Mouse (Mus musculus): ENCODE measurements around the gene 4930590J08Rik.
"Not testable (repeated sequence)": the region's sequence is repeated elsewhere in the genome, so short reads cannot be mapped to it uniquely, and the experiment has no call there.

The 4930590J08Rik gene

GRCm38 (mm10) chr6:91902509-91902908 is at the start of gene 4930590J08Rik:
Gene 4930590J08Rik (plus strand): TSS chr6:91902809.
- DNase-seq (ENCODE audit: low read depth, low spot score), result not testable (repeated sequence)

DNA sequence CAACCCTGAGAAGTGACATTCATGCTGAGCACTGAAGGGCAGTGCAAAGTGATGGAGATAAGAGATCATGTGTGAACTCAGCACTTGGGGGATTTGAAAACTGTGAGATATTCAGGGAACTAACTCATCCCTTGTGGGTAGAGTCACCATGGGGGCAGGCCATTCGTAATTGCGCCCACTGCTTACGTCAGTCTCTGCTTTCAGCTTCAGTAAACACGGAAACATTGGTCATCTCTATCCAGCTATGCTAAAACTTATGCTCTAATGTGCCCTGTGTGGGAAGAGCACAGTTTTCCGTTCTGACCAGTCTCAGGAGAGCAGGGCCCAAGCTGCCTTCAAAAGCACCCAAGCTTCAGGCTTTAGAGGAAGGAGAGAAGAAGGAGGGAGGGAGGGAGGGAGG is 44.3 kb upstream of the 4930590J08Rik start:
- no peak for DNase-seq (ENCODE audit: low read depth, low spot score)

- DNase-seq (ENCODE audit: low read depth, low spot score), result no peak
These were observed 39.8 kb upstream of the 4930590J08Rik start for GRCm38 (mm10) chr6:91862848-91863247.

- DNase-seq (ENCODE audit: low read depth, low spot score), result no peak
These were observed 38.0 kb upstream of the 4930590J08Rik start for GRCm38 (mm10) chr6:91864595-91864994.

DNA sequence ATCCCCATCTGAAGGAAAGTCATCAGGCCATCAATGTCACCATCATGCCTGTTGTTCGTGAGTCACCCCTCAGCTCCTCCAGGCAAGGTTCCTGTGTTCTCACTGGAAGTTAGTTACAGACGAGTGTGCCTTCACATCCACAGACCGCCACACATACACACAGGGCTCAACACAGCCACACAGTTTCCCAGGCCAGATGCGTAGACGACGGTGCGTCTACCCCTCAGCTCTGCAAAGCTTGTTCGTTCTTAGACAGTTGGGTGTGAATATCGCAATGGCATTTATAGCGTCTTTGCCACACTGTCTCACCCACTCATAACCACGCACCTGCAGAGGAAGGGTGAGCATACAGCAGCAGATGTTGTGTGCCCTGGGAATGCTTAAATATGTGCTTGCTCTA is 37.0 kb upstream of the 4930590J08Rik start:
- no peak for DNase-seq (ENCODE audit: low read depth, low spot score)

GRCm38 (mm10) chr6:91868091-91868490 is 34.5 kb upstream of the 4930590J08Rik start:
- no peak for DNase-seq (ENCODE audit: low read depth, low spot score)

GRCm38 (mm10) chr6:91872781-91873180 is 29.8 kb upstream of the 4930590J08Rik start:
- DNase-seq (ENCODE audit: low read depth, low spot score), result no peak

DNA sequence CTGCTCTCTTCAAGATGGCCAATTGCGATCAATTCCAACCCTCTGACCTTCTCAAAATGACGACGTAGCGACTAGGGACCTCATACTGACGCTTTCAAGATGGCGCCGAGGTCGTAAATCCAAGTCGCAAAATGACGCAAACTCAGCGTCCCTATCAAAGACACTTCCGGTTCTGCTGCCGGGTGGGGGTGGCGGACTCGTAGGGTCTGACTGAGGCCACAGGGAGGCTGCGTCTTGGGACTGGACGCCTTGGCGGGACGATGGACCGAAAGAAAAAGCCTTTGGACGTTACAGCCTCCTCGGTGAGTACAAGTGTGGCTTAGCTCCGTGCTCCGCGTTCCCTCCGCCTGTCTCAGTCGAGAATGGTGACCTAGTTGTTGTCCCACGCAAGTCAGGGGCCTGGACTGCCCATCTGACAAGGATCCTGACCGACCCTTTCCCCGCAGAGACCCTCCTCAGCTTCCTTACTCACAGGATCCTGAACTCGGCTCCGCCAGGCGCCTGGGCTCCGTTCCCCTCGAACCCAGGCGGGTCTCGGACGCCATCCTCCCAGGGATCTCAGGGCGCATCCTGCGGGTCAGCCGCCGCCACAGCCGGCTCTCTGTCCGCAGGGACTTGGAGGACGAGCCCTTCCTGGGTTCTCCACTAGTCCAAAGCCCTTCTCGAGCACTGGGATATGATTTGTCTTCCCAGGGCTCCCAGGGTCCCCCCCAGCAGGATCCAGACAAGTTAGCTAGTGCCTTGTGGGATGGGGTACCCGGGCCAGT is 24.5 kb upstream of the 4930590J08Rik start, which contains the start of gene Ccdc174:
Ccdc174 (plus strand) TSS at position 169 of the 767 bp plus-strand sequence.
- peak; percentile 94 for DNase-seq (ENCODE audit: low read depth, low spot score)

GRCm38 (mm10) chr6:91883859-91884258 is 18.8 kb upstream of the 4930590J08Rik start:
- DNase-seq (ENCODE audit: low read depth, low spot score), result no peak

DNA sequence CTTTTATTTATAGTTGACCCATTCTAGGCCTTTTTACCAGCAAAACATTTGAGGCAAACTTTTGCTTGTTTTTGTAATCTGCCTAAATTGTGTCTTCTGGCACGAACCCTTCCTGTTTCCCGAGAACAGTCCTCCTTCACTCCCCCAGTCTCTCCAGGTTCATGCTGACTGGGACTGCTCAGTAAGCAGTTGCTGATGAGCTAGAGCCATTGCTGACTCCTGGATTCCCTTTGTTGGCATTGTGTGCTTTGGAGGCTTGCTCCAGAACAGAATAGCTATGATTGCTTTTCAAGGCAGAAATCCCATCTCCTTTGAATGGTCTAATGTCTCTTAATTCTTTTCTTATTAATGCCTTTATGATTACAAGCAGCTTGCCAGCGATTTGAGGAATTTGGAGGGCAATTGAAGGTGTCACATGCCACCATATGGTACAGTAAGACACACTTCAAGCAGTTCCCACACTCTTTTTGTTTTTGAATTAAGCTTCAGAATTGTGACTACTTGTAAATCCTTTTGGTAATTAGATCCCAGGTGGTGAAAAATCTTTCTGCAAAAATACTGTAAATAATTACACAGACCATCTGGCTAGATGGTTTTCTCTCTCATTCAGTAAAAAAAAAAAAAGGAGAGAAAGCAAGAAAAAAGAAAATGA is 13.2 kb upstream of the 4930590J08Rik start:
- no peak for DNase-seq (ENCODE audit: low read depth, low spot score)

DNA sequence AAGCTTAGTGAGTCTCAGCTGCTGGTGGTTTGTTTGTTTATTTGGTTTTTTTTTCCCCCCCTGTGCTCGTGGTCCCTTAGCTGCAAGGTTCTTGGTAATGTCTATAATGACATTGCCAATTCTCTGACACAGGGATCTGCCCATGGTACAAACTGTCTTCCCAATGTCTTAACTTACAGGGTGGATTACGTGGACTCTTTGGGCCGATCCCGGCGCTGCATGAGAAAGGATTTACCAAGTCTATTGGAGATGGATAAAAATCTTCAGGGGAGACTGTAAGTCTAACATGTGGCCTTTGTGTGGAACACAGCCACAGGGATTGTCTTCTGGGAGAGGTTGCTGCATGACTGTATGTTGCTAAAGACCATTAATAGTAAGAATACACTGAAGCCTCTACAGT is 12.0 kb upstream of the 4930590J08Rik start:
- no peak for DNase-seq (ENCODE audit: low read depth, low spot score)

DNA sequence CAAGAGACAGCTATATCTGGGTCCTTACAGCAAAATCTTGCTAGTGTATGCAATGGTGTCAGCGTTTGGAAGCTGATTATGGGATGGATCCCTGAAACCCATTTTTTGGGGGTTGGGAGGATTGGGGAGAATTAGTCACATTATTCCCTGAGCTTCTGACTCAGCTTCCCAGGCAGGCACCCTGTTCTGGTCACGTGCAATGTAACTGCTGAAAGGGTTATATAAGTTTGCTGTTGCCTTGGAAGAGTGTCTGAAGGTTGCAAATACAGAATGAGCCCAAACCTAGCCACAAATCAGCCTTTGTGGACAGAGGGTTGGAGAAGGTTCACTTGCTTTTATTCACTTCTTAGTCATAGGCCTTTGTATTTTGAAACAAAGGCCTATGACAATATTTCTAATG is 10.8 kb upstream of the 4930590J08Rik start:
- DNase-seq (ENCODE audit: low read depth, low spot score), result no peak

GRCm38 (mm10) chr6:91896783-91897182 is 5.8 kb upstream of the 4930590J08Rik start:
- DNase-seq (ENCODE audit: low read depth, low spot score), result no peak

GRCm38 (mm10) chr6:91901505-91901904 is 1.1 kb upstream of the 4930590J08Rik start:
- peak; percentile 58 for DNase-seq (ENCODE audit: low read depth, low spot score)

- no peak for DNase-seq (ENCODE audit: low read depth, low spot score)
These were observed 11.4 kb downstream of the 4930590J08Rik start for GRCm38 (mm10) chr6:91914011-91914410.

- DNase-seq (ENCODE audit: low read depth, low spot score), result no peak
These were observed 14.7 kb downstream of the 4930590J08Rik start for GRCm38 (mm10) chr6:91917286-91917685.

DNA sequence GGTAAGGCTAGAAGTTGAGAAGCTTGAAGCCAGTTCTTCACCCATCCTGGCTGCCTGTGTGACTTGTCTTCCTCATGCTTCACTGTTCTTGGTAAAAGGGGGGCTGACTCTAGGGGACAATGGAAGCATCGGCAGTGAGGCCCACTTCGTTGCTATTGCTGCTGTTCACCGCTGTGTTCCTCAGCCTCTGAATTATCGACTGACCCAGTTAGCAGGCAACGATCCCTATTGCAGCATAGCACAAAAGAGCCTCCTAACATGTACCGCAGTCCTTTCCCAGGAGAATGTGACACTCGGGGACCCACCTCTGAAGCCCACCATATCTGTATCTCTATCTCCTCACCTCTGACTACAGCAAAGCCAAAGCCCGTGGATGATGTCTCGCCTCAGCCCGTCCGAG is 15.1 kb downstream of the 4930590J08Rik start:
- no peak for DNase-seq (ENCODE audit: low read depth, low spot score)

DNA sequence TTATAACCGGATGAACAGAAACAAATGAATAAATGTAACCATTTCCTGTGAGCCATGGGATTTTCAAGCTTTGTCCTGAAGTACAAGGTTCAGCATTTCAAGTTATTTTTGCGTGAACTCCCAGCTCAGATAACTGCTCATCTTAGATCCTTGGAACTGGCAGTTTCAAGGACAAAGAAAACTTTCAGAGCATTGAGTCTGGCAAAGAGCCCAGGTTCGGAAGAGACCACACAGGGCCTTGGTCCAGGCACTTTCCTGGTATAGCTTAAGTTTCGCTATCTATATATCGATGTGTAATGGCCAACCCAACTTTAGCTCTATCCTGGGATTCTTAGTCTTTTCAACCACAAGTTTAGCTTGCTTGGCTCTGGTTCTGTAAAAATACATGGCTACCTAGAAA is 28.6 kb downstream of the 4930590J08Rik start:
- DNase-seq (ENCODE audit: low read depth, low spot score), result no peak

GRCm38 (mm10) chr6:91938491-91938890 is 35.9 kb downstream of the 4930590J08Rik start:
- DNase-seq (ENCODE audit: low read depth, low spot score), result no peak

GRCm38 (mm10) chr6:91948426-91948825 is 45.8 kb downstream of the 4930590J08Rik start:
- DNase-seq (ENCODE audit: low read depth, low spot score), result no peak

- DNase-seq (ENCODE audit: low read depth, low spot score), result not testable (repeated sequence)
These were observed 55.4 kb downstream of the 4930590J08Rik start for GRCm38 (mm10) chr6:91958015-91958414.

DNA sequence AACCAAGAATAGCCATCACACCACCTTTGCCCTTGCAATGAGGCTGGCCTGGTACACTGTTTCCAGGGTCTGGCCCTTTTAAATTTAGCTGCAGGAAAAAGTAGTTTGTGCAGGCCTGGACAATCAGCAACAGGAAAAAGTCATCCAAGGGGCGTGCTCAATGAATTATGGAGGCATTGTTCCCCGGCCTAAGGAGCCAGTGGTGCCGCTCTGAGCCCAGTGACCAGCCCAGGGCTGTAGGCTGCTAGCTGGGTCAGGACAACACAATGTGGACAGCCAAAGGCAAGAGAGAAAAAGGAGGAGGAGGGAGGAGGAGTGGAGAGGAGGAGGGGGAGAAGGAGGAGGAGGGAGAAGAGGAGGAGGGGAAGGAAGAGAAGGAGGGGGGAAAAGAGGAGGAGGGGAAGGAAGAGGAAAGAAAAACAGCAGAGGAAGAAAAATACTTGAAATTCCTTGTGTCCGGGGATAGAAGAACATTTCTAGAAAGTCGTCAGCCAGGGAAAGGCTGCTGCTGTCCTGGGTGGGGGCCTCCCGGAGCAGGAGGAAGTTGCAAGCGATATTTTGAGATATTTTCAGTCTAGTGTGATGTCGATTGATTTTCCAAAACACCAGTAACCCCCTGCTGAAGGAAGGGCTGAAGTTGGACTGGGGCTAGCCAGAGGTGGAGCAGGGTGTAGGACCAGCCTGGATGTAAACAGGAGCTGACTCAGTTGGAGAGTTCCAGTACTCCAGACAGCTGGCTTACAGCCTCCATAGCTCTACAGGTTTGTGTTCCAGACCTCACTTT is 57.6 kb downstream of the 4930590J08Rik start:
- no peak for DNase-seq (ENCODE audit: low read depth, low spot score)
